Mouse (Mus musculus): ENCODE measurements around the gene Mertk.

- TF ChIP-seq CHD2 (IDR thresholded peaks at IDR 0.05; ENCODE audit: low read depth, low read length) (no peak), MAFK (IDR thresholded peaks at IDR 0.05; ENCODE audit: insufficient read depth, low read depth, low read length) (no peak), ZC3H11A (IDR thresholded peaks at IDR 0.05; ENCODE audit: borderline replicate concordance, low read depth, low read length) (no peak)
Measured at GRCm38 (mm10) chr2:128823893-128824292, 125.1 kb downstream of the Mertk start.

All from ES-E14 (cell line).